10 mouse cellular contexts compared by ENCODE assay signal in genomic region chr5:25022904-25023303, GRCm38 (mm10).
DNase-seq lines count a peak whose midpoint lies in the region; ATAC-seq and TF ChIP-seq lines count a peak whose summit lies in the region.
"Had no signal": no experiment of that assay in that cellular context is flagged by ENCODE, and none has a peak within 500 bp of the region (broad histone marks: within the 10 kb centered on the region; RNA-seq: fewer than 3 reads in every experiment).

No protein-coding gene starts in this region.

- no peak for TF ChIP-seq POLR2A in ES-Bruce4 (IDR thresholded peaks at IDR 0.05; ENCODE audit: insufficient read depth, low read length)

- H3K4me2 ChIP-seq in forebrain, embryonic 15.5 days (replicated peaks): no peak overlapping the region
- H3K4me2 ChIP-seq: lung, embryonic 15.5 days; stomach, embryonic 15.5 days had no signal

- no peak overlapping the region for H3K4me3 ChIP-seq in forebrain, embryonic 10.5 days
- no peak overlapping the region for H3K4me3 ChIP-seq in forebrain, embryonic 15.5 days
- H3K4me3 ChIP-seq in left cerebral cortex, adult 2 months: no peak overlapping the region
- H3K4me3 ChIP-seq in ES-Bruce4 (ENCODE audit: low read depth, low read length): no peak overlapping the region
- no peak overlapping the region for H3K4me3 ChIP-seq in limb, embryonic 10.5 days
- H3K4me3 ChIP-seq: lung, embryonic 15.5 days; stomach, embryonic 15.5 days had no signal

- no peak for ATAC-seq in forebrain, embryonic 15.5 days (replicated peaks)

- H3K9me3 ChIP-seq in forebrain, embryonic 10.5 days: no peaks in the 10 kb centered on the region
- no peaks in the 10 kb centered on the region for H3K9me3 ChIP-seq in forebrain, embryonic 15.5 days
- no peaks in the 10 kb centered on the region for H3K9me3 ChIP-seq in ES-Bruce4 (replicated peaks; ENCODE audit: control insufficient read depth, insufficient read depth, low read length, poor library complexity, severe bottlenecking)
- no peaks in the 10 kb centered on the region for H3K9me3 ChIP-seq in limb, embryonic 10.5 days (replicated peaks)
- H3K9me3 ChIP-seq: lung, embryonic 15.5 days; stomach, embryonic 15.5 days had no signal

- peaks cover 5% of the 10 kb centered on the region; the same call in 1 of the 2 replicates for H3K4me1 ChIP-seq in forebrain, embryonic 10.5 days
- H3K4me1 ChIP-seq in forebrain, embryonic 15.5 days: no peaks in the 10 kb centered on the region
- H3K4me1 ChIP-seq in ES-Bruce4 (ENCODE audit: control insufficient read depth, insufficient read depth, low read length): no peaks in the 10 kb centered on the region
- H3K4me1 ChIP-seq in limb, embryonic 10.5 days: peaks cover 3% of the 10 kb centered on the region; the same call in 1 of the 2 replicates

- TF ChIP-seq CTCF in left cerebral cortex, adult 2 months (IDR thresholded peaks at IDR 0.05): peak; percentile 82
- peak; percentile 67 for TF ChIP-seq CTCF in ES-Bruce4 (IDR thresholded peaks at IDR 0.05; ENCODE audit: low read depth, low read length)

- H3K27me3 ChIP-seq in forebrain, embryonic 10.5 days (ENCODE audit: poor library complexity, severe bottlenecking): no peaks in the 10 kb centered on the region
- no peaks in the 10 kb centered on the region for H3K27me3 ChIP-seq in forebrain, embryonic 15.5 days
- no peaks in the 10 kb centered on the region for H3K27me3 ChIP-seq in ES-Bruce4 (ENCODE audit: control insufficient read depth, insufficient read depth, low read length, poor library complexity, severe bottlenecking)
- H3K27me3 ChIP-seq in limb, embryonic 10.5 days (ENCODE audit: low read depth, poor library complexity, severe bottlenecking): no peaks in the 10 kb centered on the region
- H3K27me3 ChIP-seq: lung, embryonic 15.5 days; stomach, embryonic 15.5 days had no signal

- no peak for TF ChIP-seq EP300 in ES-Bruce4 (IDR thresholded peaks at IDR 0.05; ENCODE audit: insufficient read depth, low read depth, low read length)

- H3K36me3 ChIP-seq in forebrain, embryonic 10.5 days (replicated peaks): no peaks in the 10 kb centered on the region
- H3K36me3 ChIP-seq in forebrain, embryonic 15.5 days: no peaks in the 10 kb centered on the region
- H3K36me3 ChIP-seq in ES-Bruce4 (ENCODE audit: control insufficient read depth, insufficient read depth, low read length, poor library complexity, severe bottlenecking): no peaks in the 10 kb centered on the region
- no peaks in the 10 kb centered on the region for H3K36me3 ChIP-seq in limb, embryonic 10.5 days
- H3K36me3 ChIP-seq: lung, embryonic 15.5 days; stomach, embryonic 15.5 days had no signal

- intact Hi-C loops in left cerebral cortex, adult 2 months (cut with DNase I): loop anchor here (1.0 kb wide), 1 partner anchor 142 kb away; no protein-coding TSS in a partner anchor

- DNase-seq in forebrain, embryonic 10.5 days (ENCODE audit: extremely low spot score, low spot score): peak; percentile 41
- DNase-seq in left cerebral cortex, adult 2 months (ENCODE audit: extremely low spot score in 1 of 2, low spot score in 2 of 2): peak; percentile 33 to 55
- no peak for DNase-seq in left cerebral cortex, adult 8-10 months (ENCODE audit: low spot score in 2 of 2)
- peak; percentile 72 to 75 for DNase-seq in cerebellum, postnatal 10 days
- DNase-seq in limb, embryonic 10.5 days (ENCODE audit: low spot score): peak; percentile 63
- peak; percentile 36 to 82 for DNase-seq in spleen, postnatal 4 days (ENCODE audit: low spot score in 2 of 2)

- H3K27ac ChIP-seq in forebrain, embryonic 10.5 days: no peak overlapping the region
- no peak overlapping the region for H3K27ac ChIP-seq in forebrain, embryonic 15.5 days (replicated peaks)
- H3K27ac ChIP-seq in left cerebral cortex, adult 2 months: no peak overlapping the region
- no peak overlapping the region for H3K27ac ChIP-seq in ES-Bruce4 (ENCODE audit: insufficient read depth, low read length)
- H3K27ac ChIP-seq in limb, embryonic 10.5 days: no peak overlapping the region
- H3K27ac ChIP-seq: lung, embryonic 15.5 days; stomach, embryonic 15.5 days had no signal

- H3K9ac ChIP-seq in forebrain, embryonic 15.5 days (replicated peaks): no peak overlapping the region
- H3K9ac ChIP-seq in ES-Bruce4 (ENCODE audit: low read depth, poor library complexity, severe bottlenecking): no peak overlapping the region
- H3K9ac ChIP-seq: lung, embryonic 15.5 days; stomach, embryonic 15.5 days had no signal

- WGBS in forebrain, embryonic 10.5 days: 52% methylated on average over 4 of the region's 4 CpGs
- 53% methylated on average over 4 of the region's 4 CpGs for WGBS in forebrain, embryonic 15.5 days
- WGBS in limb, embryonic 10.5 days: 49% methylated on average over 4 of the region's 4 CpGs

Comparison
In these comparisons a context has a peak if more than half of its experiments do, and no peak if none do; other contexts are left out.
1. DNase-seq: peak in forebrain, embryonic 10.5 days (single experiment), left cerebral cortex, adult 2 months (2 of 2), cerebellum, postnatal 10 days (2 of 2), limb, embryonic 10.5 days (single experiment) and spleen, postnatal 4 days (2 of 2); none in left cerebral cortex, adult 8-10 months (0 of 2).